Mouse (Mus musculus): Measurements from ENCODE around the gene Mab21l2.

DNA sequence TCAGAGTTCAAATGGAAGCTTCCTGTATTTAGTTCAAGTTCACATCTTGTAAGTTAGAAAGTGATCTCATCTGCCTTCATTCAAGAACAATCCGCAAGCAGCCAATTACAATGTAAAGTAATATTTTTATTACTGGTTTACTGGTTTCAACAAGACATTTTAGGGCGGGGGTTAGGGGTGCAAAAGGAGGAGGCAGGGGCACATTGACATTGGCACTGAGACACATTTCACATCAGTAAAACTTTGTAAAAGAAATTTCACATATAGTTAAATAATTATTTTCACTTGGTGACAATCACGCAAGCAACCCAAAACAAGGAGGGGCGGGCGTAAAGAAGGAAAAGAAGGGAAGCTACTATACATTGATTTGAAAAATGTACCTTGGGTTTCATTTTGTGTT lies 2.5 kb downstream of the Mab21l2 start:
- no peak for TF ChIP-seq CTCF (IDR thresholded peaks at IDR 0.05; ENCODE audit: low read depth, low read length)
- TF ChIP-seq POLR2A (IDR thresholded peaks at IDR 0.05; ENCODE audit: extremely low read depth, insufficient read depth, low read length): no peak
